Mouse (Mus musculus) hindbrain, embryonic 16.5 days (tissue): Measurements from ENCODE around the gene Dstn. TPM values are rescaled to one million over a fixed set of nuclear protein-coding genes. Genes with fewer than 3 reads are reported as not detected.

ENCODE experiments used
- ATAC-seq: fragments of 200-750 bp; cut with Nextera tagmentation; 2 replicates; pipeline ENCODE4 v1.8.0; 2017; ENCODE audit warnings: moderate TSS enrichment, moderate library complexity
- H3K27ac ChIP-seq: fragments of 300-500 bp; sonication (generic); 2 replicates; pipeline ENCODE4 v1.5.1; 2014; ENCODE audit warnings: low read depth, mild to moderate bottlenecking, control low read depth, low read length, moderate library complexity
- H3K27me3 ChIP-seq: fragments of 300-500 bp; sonication (generic); replicated peaks from 2 replicates; pipeline ENCODE4 v1.6.1; 2014; ENCODE audit warnings: low read length; ENCODE audit not compliant: control insufficient read depth, insufficient read depth
- H3K36me3 ChIP-seq: fragments of 300-500 bp; sonication (generic); 2 replicates; pipeline ENCODE4 v1.6.1; 2014; ENCODE audit warnings: mild to moderate bottlenecking, low read length, moderate library complexity, mixed read lengths; ENCODE audit not compliant: control insufficient read depth, insufficient read depth
- H3K4me1 ChIP-seq: fragments of 300-500 bp; sonication (generic); 2 replicates; pipeline ENCODE4 v1.6.1; 2014; ENCODE audit warnings: low read depth, low read length; ENCODE audit not compliant: control insufficient read depth, insufficient read depth
- H3K4me2 ChIP-seq: fragments of 300-500 bp; sonication (generic); 2 replicates; pipeline ENCODE4 v1.6.1; 2014; ENCODE audit warnings: mild to moderate bottlenecking, low read length, control low read depth, moderate library complexity
- H3K4me3 ChIP-seq: fragments of 300-500 bp; sonication (generic); 2 replicates; pipeline ENCODE4 v1.5.1; 2014; ENCODE audit warnings: mild to moderate bottlenecking, low read length, control low read depth, moderate library complexity
- H3K9ac ChIP-seq: fragments of 300-500 bp; sonication (generic); 2 replicates; pipeline ENCODE4 v1.6.1; 2014; ENCODE audit warnings: low read depth, mild to moderate bottlenecking, control low read depth, low read length, moderate library complexity
- H3K9me3 ChIP-seq: fragments of 300-500 bp; sonication (generic); 2 replicates; pipeline ENCODE4 v1.6.1; 2014; ENCODE audit warnings: mild to moderate bottlenecking, low read length, moderate library complexity; ENCODE audit not compliant: control insufficient read depth
- WGBS: fragments of 180-500 bp; shearing (Covaris S2); extraction: QIAGEN DNeasy Blood & Tissue Kit; methylation state at CpG from one replicate; pipeline ENCODE4 v1.1.7; 2014; 5-methylcytosine and 5-hydroxymethylcytosine counted together
- polyA plus RNA-seq: library from polyadenylated mRNA; unstranded; fragments of >200 nt; fragmentation: Nextera tagmentation; extraction: Ambion mirVana; gene quantifications from 2 replicates; pipeline ENCODE4 v1.2.1, GENCODE M21; 2015

Gene Dstn
- polyA plus RNA-seq, 1 experiment from 2014 or later, result 431 TPM

DNA sequence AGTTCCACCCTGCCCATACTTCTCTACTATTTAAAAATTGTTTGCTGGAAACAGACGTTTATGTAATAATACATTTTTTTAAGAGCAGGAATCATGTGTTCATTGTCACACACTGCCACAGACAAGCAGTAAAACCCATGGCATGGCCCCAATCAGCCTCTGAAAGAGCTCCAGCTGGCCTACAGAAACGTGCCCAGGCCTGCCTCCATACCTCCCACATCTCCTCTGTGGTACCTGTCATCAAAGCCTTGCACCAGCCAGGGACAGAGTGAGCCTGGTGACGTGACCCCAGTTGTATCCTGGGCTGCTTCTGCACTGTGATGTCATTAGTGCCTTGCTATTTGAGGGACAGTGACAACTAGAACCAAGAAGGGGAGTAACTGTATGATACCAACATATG lies 67.8 kb downstream of the Dstn start:
- Histone ChIP-seq H3K9ac (no peak overlapping the region), H3K4me2 (no peak overlapping the region), H3K4me3 (no peak overlapping the region), H3K27ac (no peak overlapping the region), H3K36me3 (no peaks in the 10 kb centered on the region), H3K27me3 (no peaks in the 10 kb centered on the region), H3K4me1 (no peaks in the 10 kb centered on the region; the same call in 1 of the 2 replicates), H3K9me3 (no peaks in the 10 kb centered on the region)
- ATAC-seq, result no peak
- 55% methylated on average over 3 of the region's 3 CpGs for WGBS

DNA sequence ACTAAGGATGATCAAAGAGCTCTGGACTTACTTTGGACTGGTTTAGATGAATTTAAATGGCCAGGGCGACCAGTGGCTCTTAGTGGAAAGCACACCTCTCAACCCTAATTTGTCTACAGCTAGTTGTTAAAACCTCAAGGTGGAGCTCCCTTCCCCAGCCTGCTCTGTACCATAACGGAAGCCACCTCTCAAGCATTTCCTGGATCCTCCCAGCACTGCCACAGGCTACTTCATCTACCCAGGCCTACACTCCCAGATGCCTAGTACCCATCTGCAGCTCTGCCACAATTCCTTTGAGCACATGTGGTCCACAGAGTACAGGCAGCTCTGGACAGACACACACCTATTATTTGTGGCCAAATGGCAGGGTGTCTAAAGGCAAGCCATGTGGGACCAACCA lies 68.4 kb downstream of the Dstn start:
- no peak overlapping the region for H3K9ac ChIP-seq
- H3K27me3 ChIP-seq, result no peaks in the 10 kb centered on the region
- ATAC-seq, result no peak
- no peak overlapping the region for H3K27ac ChIP-seq
- WGBS, result 79% methylated on average over 2 of the region's 2 CpGs
- no peaks in the 10 kb centered on the region; the same call in 1 of the 2 replicates for H3K4me1 ChIP-seq
- no peaks in the 10 kb centered on the region for H3K36me3 ChIP-seq
- no peak overlapping the region for H3K4me2 ChIP-seq
- H3K9me3 ChIP-seq, result no peaks in the 10 kb centered on the region
- no peak overlapping the region for H3K4me3 ChIP-seq

DNA sequence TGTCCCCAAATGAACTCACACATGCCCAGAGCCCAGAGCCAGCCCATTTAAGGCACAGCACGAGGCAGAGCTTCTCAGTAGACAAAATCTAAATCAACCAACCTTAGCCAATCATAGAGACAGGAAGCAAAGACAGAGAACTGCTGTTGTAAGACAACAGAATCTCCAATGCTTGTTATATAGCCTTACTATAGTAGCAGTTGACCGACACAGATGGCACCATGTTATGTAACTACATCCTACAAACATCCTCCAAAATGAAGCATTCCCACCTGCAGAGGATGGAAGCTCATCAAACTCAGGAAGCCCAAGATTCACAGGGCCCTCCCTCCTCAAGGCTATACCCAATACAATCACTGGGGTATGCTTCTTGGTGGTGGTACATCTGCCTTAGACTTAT lies 72.4 kb downstream of the Dstn start:
- no peak for ATAC-seq
- H3K4me1 ChIP-seq, result no peaks in the 10 kb centered on the region
- H3K36me3 ChIP-seq, result no peaks in the 10 kb centered on the region
- no peak overlapping the region for H3K4me3 ChIP-seq
- no peaks in the 10 kb centered on the region for H3K9me3 ChIP-seq
- no peak overlapping the region for H3K9ac ChIP-seq
- no peak overlapping the region for H3K27ac ChIP-seq
- WGBS, result 74% methylated on average over 2 of the region's 2 CpGs
- no peak overlapping the region for H3K4me2 ChIP-seq
- no peaks in the 10 kb centered on the region for H3K27me3 ChIP-seq

DNA sequence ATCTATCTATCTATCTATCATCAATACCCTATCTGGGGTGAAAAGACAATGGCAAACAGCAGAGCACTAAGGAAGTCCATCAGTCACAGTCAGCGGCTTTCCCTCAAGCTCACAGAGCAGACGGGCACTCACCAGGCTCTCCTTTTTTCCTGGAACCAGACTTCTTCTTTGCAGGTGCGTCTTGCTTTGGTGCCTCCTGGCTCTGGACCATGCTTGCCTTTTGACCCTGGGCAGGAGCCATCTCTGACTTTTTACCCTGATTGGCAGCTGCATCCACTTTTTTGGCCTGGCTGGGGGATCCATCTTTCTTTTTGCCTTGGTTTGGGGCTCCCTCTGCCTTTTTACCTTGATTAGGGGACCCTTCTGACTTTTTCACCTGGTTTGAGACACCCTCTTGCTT lies 72.9 kb downstream of the Dstn start:
- Histone ChIP-seq H3K4me2 (no peak overlapping the region), H3K4me3 (no peak overlapping the region), H3K36me3 (no peaks in the 10 kb centered on the region), H3K4me1 (no peaks in the 10 kb centered on the region), H3K9me3 (no peaks in the 10 kb centered on the region), H3K27me3 (no peaks in the 10 kb centered on the region), H3K9ac (no peak overlapping the region), H3K27ac (no peak overlapping the region)
- no peak for ATAC-seq
- 90% methylated on average over 3 of the region's 3 CpGs for WGBS

DNA sequence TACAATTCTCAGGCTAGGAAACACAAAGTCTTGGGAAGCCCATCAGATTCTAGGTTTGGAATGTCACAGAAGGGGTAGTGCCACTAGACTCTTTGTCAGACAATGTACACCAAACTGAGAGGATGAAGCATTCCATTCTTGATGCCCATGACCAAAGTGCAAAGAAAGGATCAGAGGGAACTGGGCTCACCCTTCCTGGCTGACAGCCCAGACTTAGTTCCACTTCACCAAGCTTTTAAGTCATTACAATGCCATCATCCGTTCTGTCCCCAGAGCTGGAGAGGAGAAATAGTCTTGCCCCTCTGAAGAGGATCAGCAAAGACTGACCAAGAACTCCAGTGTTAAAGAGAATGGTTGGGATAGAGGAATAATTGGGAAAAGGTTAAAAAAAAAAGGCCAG lies 75.9 kb downstream of the Dstn start:
- Histone ChIP-seq H3K36me3 (no peaks in the 10 kb centered on the region), H3K9me3 (no peaks in the 10 kb centered on the region), H3K4me1 (no peaks in the 10 kb centered on the region), H3K9ac (no peak overlapping the region), H3K4me3 (no peak overlapping the region), H3K27ac (no peak overlapping the region), H3K27me3 (no peaks in the 10 kb centered on the region), H3K4me2 (no peak overlapping the region)
- ATAC-seq, result peak; percentile 78; the same call in 1 of the 2 replicates
- 18% methylated on average over 1 of the region's 1 CpGs for WGBS

DNA sequence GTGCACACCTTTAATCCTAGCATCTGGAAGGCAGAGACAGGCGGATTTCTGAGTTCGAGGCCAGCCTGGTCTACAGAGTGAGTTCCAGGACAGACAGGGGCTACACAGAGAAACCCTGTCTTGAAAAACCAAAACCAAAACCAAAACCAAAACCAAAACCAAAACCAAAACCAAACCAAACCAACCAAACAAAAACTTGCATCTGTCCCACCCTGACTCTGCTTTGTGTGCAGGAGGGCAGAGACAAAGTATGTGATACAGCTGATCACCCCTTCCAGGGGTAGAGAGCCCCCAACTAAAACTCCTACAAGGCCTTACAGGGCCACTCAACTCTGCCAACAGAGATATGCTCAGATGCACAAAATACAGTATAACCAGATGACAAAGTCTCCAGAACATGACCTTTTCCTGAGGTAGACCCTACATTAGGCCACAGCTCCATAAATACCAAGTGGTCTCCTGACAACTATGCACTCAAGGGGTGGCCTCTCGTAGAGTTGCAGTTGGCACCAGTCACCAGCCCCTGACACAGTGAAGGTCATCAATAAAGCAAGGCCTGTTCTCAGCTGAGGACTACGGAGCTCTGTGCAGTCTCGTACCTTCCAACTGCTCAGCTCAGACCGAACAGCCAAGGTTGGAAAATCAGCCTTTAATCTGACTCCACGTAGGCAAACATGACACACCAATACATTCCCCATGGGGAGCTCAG lies 77.0 kb downstream of the Dstn start:
- ATAC-seq, result no peak
- H3K36me3 ChIP-seq, result no peaks in the 10 kb centered on the region
- H3K9ac ChIP-seq, result no peak overlapping the region
- H3K4me1 ChIP-seq, result no peaks in the 10 kb centered on the region
- H3K4me3 ChIP-seq, result no peak overlapping the region
- no peak overlapping the region for H3K27ac ChIP-seq
- H3K4me2 ChIP-seq, result no peak overlapping the region
- H3K27me3 ChIP-seq, result no peaks in the 10 kb centered on the region
- H3K9me3 ChIP-seq, result no peaks in the 10 kb centered on the region
- WGBS, result 91% methylated on average over 7 of the region's 7 CpGs

Other genes with a start within 250 kb of the Dstn start
- gene Bfsp1, start 52.1 kb upstream of the Dstn start, polyA plus RNA-seq, result 0.85 and 2.0 TPM in 2 replicates
- 29.2 and 32.8 TPM in 2 replicates for gene Rrbp1, start 95.9 kb downstream of the Dstn start, polyA plus RNA-seq
- gene Banf2, start 117.7 kb downstream of the Dstn start, polyA plus RNA-seq, result not detected in 2 replicates